Comparison of ENCODE assay signal across 9 mouse cellular contexts in genomic region chr2:152604057-152604456, GRCm38 (mm10). TPM values are rescaled to one million over a fixed set of nuclear protein-coding genes. Genes with fewer than 3 reads are reported as not detected.
A peak's percentile ranks its signal among the peaks of the same experiment; 100 is the strongest.
DNase-seq lines count a peak whose midpoint lies in the region; ATAC-seq and TF ChIP-seq lines count a peak whose summit lies in the region.
"Had no signal": no experiment of that assay in that cellular context is flagged by ENCODE, and none has a peak within 500 bp of the region (broad histone marks: within the 10 kb centered on the region; RNA-seq: fewer than 3 reads in every experiment).

Gene Defb36 (plus strand): TSS chr2:152604327.

- no peak within 1 kb of the TSS for H3K4me2 ChIP-seq in lung, embryonic 14.5 days

- intact Hi-C loops in gastrocnemius, adult 2 months (cut with DNase I), result no loop called here

- H3K4me3 ChIP-seq in gastrocnemius, adult 2 months, result no peak within 1 kb of the TSS
- no peak within 1 kb of the TSS for H3K4me3 ChIP-seq in lung, embryonic 14.5 days (ENCODE audit: low read depth, low read length)

- H3K4me1 ChIP-seq in lung, embryonic 14.5 days (ENCODE audit: insufficient read depth), result no peaks in the 10 kb centered on the region

- no peak within 1 kb of the TSS for H3K9ac ChIP-seq in lung, embryonic 14.5 days

- H3K9me3 ChIP-seq in lung, embryonic 14.5 days (ENCODE audit: low read depth, low read length), result no peaks in the 10 kb centered on the region

- DNase-seq in gastrocnemius, adult 2 months, result peak; percentile 45
- DNase-seq in gastrocnemius, postnatal 25 days, result no peak
- DNase-seq in lung, embryonic 14.5 days, result peak; percentile 48
- DNase-seq in lung, adult 18-20 months, result no peak
- peak; percentile 61 for DNase-seq in adipocyte (ENCODE audit: low spot score)
- peak; percentile 54 for DNase-seq in kidney, postnatal 14 days
- DNase-seq in thymus, postnatal 14 days, result peak; percentile 25

- TF ChIP-seq CTCF in gastrocnemius, adult 2 months (IDR thresholded peaks at IDR 0.05), result peak; percentile 54
- TF ChIP-seq CTCF in lung, embryonic 14.5 days (IDR thresholded peaks at IDR 0.05; ENCODE audit: low read depth), result peak; percentile 49

- no peak within 1 kb of the TSS for H3K27ac ChIP-seq in gastrocnemius, adult 2 months
- no peak within 1 kb of the TSS for H3K27ac ChIP-seq in lung, embryonic 14.5 days (ENCODE audit: low read depth)

- WGBS in lung, embryonic 14.5 days, result 79% methylated on average over 15 of the region's 15 CpGs

- no peaks in the 10 kb centered on the region for H3K36me3 ChIP-seq in lung, embryonic 14.5 days (ENCODE audit: insufficient read depth)

- H3K27me3 ChIP-seq in lung, embryonic 14.5 days (ENCODE audit: insufficient read depth, low read length), result no peaks in the 10 kb centered on the region

- no peak for ATAC-seq in lung, embryonic 14.5 days (ENCODE audit: insufficient read depth)
- no peak for ATAC-seq in megakaryocyte progenitor cell, adult 5-6 weeks (replicated peaks; ENCODE audit: poor library complexity)

RNA-seq across cellular contexts. Expression of gene Defb36, which starts in this region (rescaled TPM):
- not detected for total RNA-seq in gastrocnemius, adult 2 months (2021)
- not detected for total RNA-seq in gastrocnemius, postnatal 25 days (2021)
- not detected in 2 replicates for polyA plus RNA-seq in lung, embryonic 14.5 days (2014; fragmentation: Nextera tagmentation; extraction: Ambion mirVana)
- total RNA-seq in megakaryocyte progenitor cell, adult 5-6 weeks (2015), result not detected in 2 replicates
- total RNA-seq in megakaryocyte progenitor cell, adult 5-6 weeks (2017), result not detected in 2 replicates
- total RNA-seq: hematopoietic stem cell, adult 5-6 weeks had no signal

Comparison
In these comparisons a context has a peak if more than half of its experiments do, and no peak if none do; other contexts are left out.
1. Peak in DNase-seq in gastrocnemius, adult 2 months; RNA of the gene not detected or under 1 TPM.
2. Peak in DNase-seq in lung, embryonic 14.5 days; RNA of the gene not detected or under 1 TPM.
3. DNase-seq: peak in adipocyte (single experiment), kidney, postnatal 14 days (single experiment) and thymus, postnatal 14 days (single experiment); none in gastrocnemius, postnatal 25 days (single experiment) and lung, adult 18-20 months (0 of 2).